Mouse (Mus musculus) adrenal gland, postnatal 36 days (tissue): ENCODE data around the gene Rcor2. TPM values are rescaled to one million over a fixed set of nuclear protein-coding genes. Genes with fewer than 3 reads are reported as not detected.
A peak's percentile ranks its signal among the peaks of the same experiment; 100 is the strongest.

ENCODE experiments used
- DNase-seq, 2 experiments: peaks; one replicate each; pipeline ENCODE4 v3.0.0; 2021; ENCODE audit warnings: mixed read lengths in 1 of 2
- total RNA-seq, 2 experiments: library from RNA; stranded (reverse); gene quantifications; 2 replicates each; pipeline ENCODE4 v1.2.3; 2021

Rcor2 gene
- total RNA-seq, 2 experiments from 2014 or later: 2.0 to 4.4 TPM

GRCm38 (mm10) chr19:7265478-7266191 lies 1.5 kb upstream of the Rcor2 start:
- DNase-seq: no peak

GRCm38 (mm10) chr19:7266421-7266831 lies 699 bp upstream of the Rcor2 start:
- DNase-seq: no peak

- DNase-seq: peak; percentile 85 to 91
These were observed 926 bp downstream of the Rcor2 start for GRCm38 (mm10) chr19:7267781-7268721.

GRCm38 (mm10) chr19:7268722-7269090 lies 1.6 kb downstream of the Rcor2 start:
- peak; percentile 74 to 86 for DNase-seq

GRCm38 (mm10) chr19:7269290-7270044 lies 2.3 kb downstream of the Rcor2 start:
- DNase-seq: no peak

- DNase-seq: no peak
These were observed 6.4 kb downstream of the Rcor2 start for GRCm38 (mm10) chr19:7273486-7273885.

GRCm38 (mm10) chr19:7274326-7274990 lies 7.3 kb downstream of the Rcor2 start:
- peak; percentile 42 to 52 for DNase-seq

GRCm38 (mm10) chr19:7275131-7275789 lies 8.1 kb downstream of the Rcor2 start:
- peak; percentile 65 to 70 for DNase-seq

GRCm38 (mm10) chr19:7276053-7276659 lies 9.0 kb downstream of the Rcor2 start:
- no peak for DNase-seq

GRCm38 (mm10) chr19:7276796-7277195 lies 9.7 kb downstream of the Rcor2 start:
- no peak for DNase-seq

GRCm38 (mm10) chr19:7278200-7278906 lies 11.2 kb downstream of the Rcor2 start:
- no peak for DNase-seq

- peak; percentile 31 to 60 for DNase-seq
These were observed 12.0 kb downstream of the Rcor2 start for GRCm38 (mm10) chr19:7279114-7279513.

GRCm38 (mm10) chr19:7280557-7281330 lies 13.6 kb downstream of the Rcor2 start:
- no peak for DNase-seq

GRCm38 (mm10) chr19:7286563-7287315 lies 19.6 kb downstream of the Rcor2 start:
- DNase-seq: no peak

GRCm38 (mm10) chr19:7288288-7288687 lies 21.2 kb downstream of the Rcor2 start:
- DNase-seq: no peak

- no peak for DNase-seq
These were observed 22.6 kb downstream of the Rcor2 start for GRCm38 (mm10) chr19:7289767-7290166.

- DNase-seq: no peak
These were observed 25.0 kb downstream of the Rcor2 start for GRCm38 (mm10) chr19:7291958-7292709.
